Mouse (Mus musculus) embryonic fibroblast, embryonic 13.5 days (primary cell): ENCODE data around the gene Tesmin. TPM values are rescaled to one million over a fixed set of nuclear protein-coding genes. Genes with fewer than 3 reads are reported as not detected.

ENCODE experiments used
- H3K27ac ChIP-seq: 2 replicates; pipeline ENCODE4 v1.5.1; 2012; ENCODE audit warnings: low read length, control low read depth, inconsistent platforms; ENCODE audit not compliant: insufficient read depth
- H3K4me1 ChIP-seq: 2 replicates; pipeline ENCODE4 v1.6.1; 2011; ENCODE audit warnings: low read length; ENCODE audit not compliant: control insufficient read depth, insufficient read depth
- H3K4me3 ChIP-seq: 2 replicates; pipeline ENCODE4 v1.5.1; 2011; ENCODE audit warnings: mild to moderate bottlenecking, control low read depth, low read length; ENCODE audit not compliant: insufficient read depth
- CTCF ChIP-seq: IDR thresholded peaks from 2 replicates; pipeline ENCODE4 v1.5.1; 2011; ENCODE audit warnings: mild to moderate bottlenecking, control low read depth, low read length, moderate library complexity, borderline replicate concordance; ENCODE audit not compliant: insufficient read depth
- POLR2A ChIP-seq: IDR thresholded peaks from 2 replicates; pipeline ENCODE4 v1.6.1; 2011; ENCODE audit warnings: low read depth, mild to moderate bottlenecking, control low read depth, low read length, moderate library complexity
- polyA plus RNA-seq: library from polyadenylated mRNA; stranded (reverse); fragments of >200 nt; gene quantifications from 2 replicates; pipeline ENCODE4 v1.2.4, GENCODE M21; 2011; ENCODE audit warnings: low read depth; ENCODE audit not compliant: missing spikeins, insufficient read length

Gene Tesmin
- polyA plus RNA-seq, 1 experiment = 0.61 TPM

DNA sequence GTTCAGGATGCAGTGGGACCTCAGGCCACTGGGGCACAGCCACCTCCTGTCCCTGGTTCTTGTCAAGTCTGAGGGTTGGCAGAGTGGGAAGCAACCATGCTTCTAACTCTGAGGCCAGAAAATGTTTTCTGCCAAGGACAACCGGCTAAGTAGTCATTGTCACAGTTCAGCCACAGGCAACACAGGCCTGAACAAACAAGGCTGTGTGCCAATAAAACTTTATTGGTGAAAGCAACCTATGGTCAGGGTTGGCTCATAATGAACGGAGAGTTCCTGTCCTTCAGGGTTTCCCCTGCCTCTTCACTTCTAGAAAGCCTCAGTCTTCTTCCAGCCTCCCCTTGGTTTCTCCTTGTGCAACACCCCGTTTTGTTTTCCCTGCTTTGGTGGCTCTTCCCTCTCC, 47.2 kb downstream of the Tesmin start:
- Histone ChIP-seq H3K4me1 (no peaks in the 10 kb centered on the region), H3K4me3 (no peak overlapping the region), H3K27ac (no peak overlapping the region)
- no peak for TF ChIP-seq POLR2A

- no peak overlapping the region for H3K4me3 ChIP-seq
- H3K4me1 ChIP-seq = no peaks in the 10 kb centered on the region
- no peak overlapping the region for H3K27ac ChIP-seq
- no peak for TF ChIP-seq POLR2A
- peak; percentile 32; the same call in 1 of the 2 replicates for TF ChIP-seq CTCF
Observed at GRCm38 (mm10) chr19:3436840-3437239, 48.2 kb downstream of the Tesmin start.

- no peak overlapping the region for H3K27ac ChIP-seq
- H3K4me1 ChIP-seq = no peaks in the 10 kb centered on the region
- H3K4me3 ChIP-seq = no peak overlapping the region
- TF ChIP-seq POLR2A (no peak), CTCF (peak; percentile 42; the same call in 1 of the 2 replicates)
Observed at GRCm38 (mm10) chr19:3437980-3438379, 49.3 kb downstream of the Tesmin start.

GRCm38 (mm10) chr19:3440667-3441066, 52.0 kb downstream of the Tesmin start:
- H3K27ac ChIP-seq = no peak overlapping the region
- no peak overlapping the region for H3K4me3 ChIP-seq
- no peaks in the 10 kb centered on the region for H3K4me1 ChIP-seq

GRCm38 (mm10) chr19:3441092-3441491, 52.4 kb downstream of the Tesmin start:
- Histone ChIP-seq H3K4me1 (no peaks in the 10 kb centered on the region), H3K27ac (no peak overlapping the region), H3K4me3 (no peak overlapping the region)
- TF ChIP-seq POLR2A (no peak), CTCF (no peak)

More at GRCm38 (mm10) chr19:3440667-3441066, 52.0 kb downstream of the Tesmin start:
- TF ChIP-seq POLR2A (no peak), CTCF (no peak)

GRCm38 (mm10) chr19:3447348-3447747, 58.7 kb downstream of the Tesmin start:
- no peaks in the 10 kb centered on the region for H3K4me1 ChIP-seq
- TF ChIP-seq POLR2A (no peak), CTCF (peak; percentile 19; the same call in 1 of the 2 replicates)

GRCm38 (mm10) chr19:3449248-3449647, 60.6 kb downstream of the Tesmin start:
- H3K27ac ChIP-seq = no peak overlapping the region
- TF ChIP-seq CTCF (no peak), POLR2A (no peak)
- no peaks in the 10 kb centered on the region; the same call in 1 of the 2 replicates for H3K4me1 ChIP-seq
- H3K4me3 ChIP-seq = no peak overlapping the region

More at GRCm38 (mm10) chr19:3447348-3447747, 58.7 kb downstream of the Tesmin start:
- H3K4me3 ChIP-seq = no peak overlapping the region
- H3K27ac ChIP-seq = no peak overlapping the region

DNA sequence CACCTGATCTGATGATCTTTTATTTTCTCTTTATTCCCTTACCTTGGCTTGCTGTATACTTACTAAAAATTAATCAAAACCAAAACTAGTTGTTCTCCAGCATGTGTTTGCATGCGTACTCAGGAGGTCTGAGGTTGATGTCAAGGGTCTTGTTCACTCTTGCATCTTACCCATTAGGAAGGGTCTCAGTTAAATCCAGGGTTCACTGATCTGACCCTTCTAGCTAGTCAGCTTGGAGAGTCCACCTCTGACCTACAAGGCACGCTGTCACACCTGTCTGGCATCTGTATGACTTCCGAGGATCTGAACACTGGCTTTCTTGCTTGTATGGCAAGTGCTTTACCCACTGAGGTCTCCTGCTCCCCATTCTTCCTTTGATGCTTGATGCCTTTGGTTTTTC, 62.1 kb downstream of the Tesmin start:
- Histone ChIP-seq H3K4me3 (no peak overlapping the region), H3K4me1 (no peaks in the 10 kb centered on the region; the same call in 1 of the 2 replicates), H3K27ac (no peak overlapping the region)
- no peak for TF ChIP-seq POLR2A
- no peak for TF ChIP-seq CTCF

GRCm38 (mm10) chr19:3451170-3451569, 62.5 kb downstream of the Tesmin start:
- Histone ChIP-seq H3K27ac (no peak overlapping the region), H3K4me3 (no peak overlapping the region), H3K4me1 (no peaks in the 10 kb centered on the region; the same call in 1 of the 2 replicates)
- TF ChIP-seq POLR2A (no peak), CTCF (peak; percentile 24; the same call in 1 of the 2 replicates)

DNA sequence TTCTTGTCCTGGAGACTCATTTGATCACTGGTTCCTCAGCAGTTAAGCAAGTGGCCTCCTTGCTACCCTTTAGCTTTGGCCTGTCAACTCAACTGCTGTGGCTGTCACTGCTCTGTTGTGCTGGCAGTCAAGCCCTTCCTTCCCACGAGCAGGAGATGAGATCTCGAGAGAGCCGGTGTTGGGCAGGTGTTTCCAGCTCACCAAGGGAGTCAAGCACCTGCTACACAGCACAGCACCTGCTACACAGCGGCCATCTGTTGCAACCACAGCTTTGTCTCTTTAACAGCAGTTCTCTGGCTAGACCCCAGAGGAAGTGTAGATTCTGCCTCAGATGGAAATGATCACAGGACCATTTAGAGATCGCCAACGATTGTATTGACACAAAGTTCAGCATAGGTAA, 63.0 kb downstream of the Tesmin start:
- Histone ChIP-seq H3K27ac (no peak overlapping the region), H3K4me3 (no peak overlapping the region), H3K4me1 (no peaks in the 10 kb centered on the region; the same call in 1 of the 2 replicates)
- no peak for TF ChIP-seq CTCF
- TF ChIP-seq POLR2A = no peak

Other genes with a start within 250 kb of the Tesmin start
- 47.9 and 54.3 TPM in 2 replicates for gene Mrpl21, start 106.0 kb upstream of the Tesmin start, polyA plus RNA-seq
- gene Ighmbp2, start 105.8 kb upstream of the Tesmin start, polyA plus RNA-seq = 4.7 and 5.7 TPM in 2 replicates
- gene Cpt1a, start 66.5 kb upstream of the Tesmin start, polyA plus RNA-seq = 35.2 and 38.0 TPM in 2 replicates
- not detected in 2 replicates for gene Gal, start 25.7 kb downstream of the Tesmin start, polyA plus RNA-seq
- gene Ppp6r3, start 186.9 kb downstream of the Tesmin start, polyA plus RNA-seq = 63.6 and 69.4 TPM in 2 replicates